In genomic region chr11:89061362-89061761, GRCm38 (mm10) we compare ENCODE assay signal across 11 mouse cellular contexts. TPM values are rescaled to one million over a fixed set of nuclear protein-coding genes. Genes with fewer than 3 reads are reported as not detected.
DNase-seq lines count a peak whose midpoint lies in the region; ATAC-seq lines count a peak whose summit lies in the region.
"Had no signal": no experiment of that assay in that cellular context is flagged by ENCODE, and none has a peak within 500 bp of the region (broad histone marks: within the 10 kb centered on the region; RNA-seq: fewer than 3 reads in every experiment).

No protein-coding gene starts in this region.

- ATAC-seq in inflammation-experienced regulatory T-cells, adult 6 months = peak; percentile 18

- DNase-seq in kidney, postnatal 14 days = peak; percentile 13
- no peak for DNase-seq in kidney, postnatal 4 days
- DNase-seq in 416B (ENCODE audit: low read depth) = peak; percentile 53
- peak; percentile 58 for DNase-seq in CD4-positive helper T cell, adult 2 months (ENCODE audit: low read depth, low spot score)
- no peak for DNase-seq in cerebellum, postnatal 25 days
- no peak for DNase-seq in urinary bladder, postnatal 10 days (ENCODE audit: low spot score)

RNA-seq across cellular contexts. Expression of gene Dgke, which starts 5.3 kb away (rescaled TPM):
- polyA plus RNA-seq in inflammation-experienced regulatory T-cells, adult 6 months (2017; shearing (Covaris generic)) = 1 to 10 TPM; 3.8 to 7.0 (median 3.9) TPM

RNA-seq across cellular contexts. Expression of gene Gm525, which starts 12.3 kb away (rescaled TPM):
- polyA plus RNA-seq in inflammation-experienced regulatory T-cells, adult 6 months (2017; shearing (Covaris generic)) = not detected
- polyA plus RNA-seq: forebrain, embryonic 12.5 days; heart, embryonic 14.5 days; hindbrain, embryonic 10.5 days; Patski had no signal

Comparison
In these comparisons a context has a peak if more than half of its experiments do, and no peak if none do; other contexts are left out.
1. DNase-seq: peak in kidney, postnatal 14 days (single experiment), 416B (single experiment) and CD4-positive helper T cell, adult 2 months (single experiment); none in kidney, postnatal 4 days (0 of 2), cerebellum, postnatal 25 days (0 of 2) and urinary bladder, postnatal 10 days (single experiment).